Mouse (Mus musculus) embryonic fibroblast, embryonic 13.5 days (primary cell): ENCODE results near the gene Rftn1.

Experiments used
- CTCF ChIP-seq: IDR thresholded peaks from 2 replicates; pipeline ENCODE4 v1.5.1; 2011; ENCODE audit warnings: mild to moderate bottlenecking, control low read depth, low read length, moderate library complexity, borderline replicate concordance; ENCODE audit not compliant: insufficient read depth
- POLR2A ChIP-seq: IDR thresholded peaks from 2 replicates; pipeline ENCODE4 v1.6.1; 2011; ENCODE audit warnings: low read depth, mild to moderate bottlenecking, control low read depth, low read length, moderate library complexity

GRCm38 (mm10) chr17:50114659-50115058 lies 75.8 kb downstream of the Rftn1 start:
- TF ChIP-seq CTCF (no peak), POLR2A (no peak)
